Mouse (Mus musculus) G1E (cell line): ENCODE measurements around the gene Numa1. TPM values are rescaled to one million over a fixed set of nuclear protein-coding genes. Genes with fewer than 3 reads are reported as not detected.

ENCODE experiments used
- ATAC-seq: 2 replicates; pipeline ENCODE4 v1.8.0; 2016; ENCODE audit warnings: mild to moderate bottlenecking; ENCODE audit not compliant: insufficient number of reproducible peaks, poor library complexity, low FRiP score, severe bottlenecking; ENCODE audit errors: extremely low read depth
- DNase-seq: peaks from one replicate; pipeline ENCODE4 v3.0.0; 2012; ENCODE audit warnings: low spot score
- H3K27me3 ChIP-seq: 2 replicates; pipeline ENCODE4 v1.6.1; 2012; ENCODE audit warnings: mild to moderate bottlenecking, low read length, inconsistent platforms; ENCODE audit not compliant: insufficient read depth
- H3K36me3 ChIP-seq: replicated peaks from 2 replicates; pipeline ENCODE3; 2012; ENCODE audit warnings: mild to moderate bottlenecking, inconsistent platforms
- H3K4me1 ChIP-seq: 2 replicates; pipeline ENCODE4 v1.6.1; 2012; ENCODE audit warnings: low read depth, low read length, inconsistent platforms, mixed read lengths; ENCODE audit not compliant: insufficient read depth
- H3K4me3 ChIP-seq: 2 replicates; pipeline ENCODE4 v1.5.1; 2012; ENCODE audit warnings: low read depth, mild to moderate bottlenecking, inconsistent platforms, low read length, moderate library complexity, mixed read lengths
- H3K9me3 ChIP-seq: replicated peaks from 2 replicates; pipeline ENCODE4 v1.6.1; 2012; ENCODE audit warnings: inconsistent platforms
- CTCF ChIP-seq: IDR thresholded peaks from 2 replicates; pipeline ENCODE4 v1.5.1; 2012; ENCODE audit warnings: low read depth, low read length, inconsistent platforms, mixed read lengths
- GATA1 ChIP-seq: IDR thresholded peaks from 2 replicates; pipeline ENCODE4 v1.6.1; 2012; ENCODE audit warnings: borderline replicate concordance, low read length, inconsistent platforms, mixed read lengths
- GATA2 ChIP-seq: IDR thresholded peaks from 2 replicates; pipeline ENCODE4 v1.6.1; 2012; ENCODE audit warnings: low read depth, low read length, inconsistent platforms, borderline replicate concordance
- POLR2AphosphoS5 ChIP-seq: IDR thresholded peaks from 2 replicates; pipeline ENCODE4 v1.6.1; 2012; ENCODE audit warnings: low read depth, low read length, inconsistent platforms; ENCODE audit not compliant: insufficient replicate concordance
- TAL1 ChIP-seq: conservative IDR thresholded peaks from 2 replicates; pipeline ENCODE4 v1.6.1; 2012; ENCODE audit warnings: low read depth, low read length, inconsistent platforms, mixed read lengths
- polyA plus RNA-seq: library from polyadenylated mRNA; stranded (reverse); fragments of >175 nt; gene quantifications from 2 replicates; pipeline ENCODE4 v1.2.3, GENCODE M21; 2012
- total RNA-seq, 2 experiments: library from RNA; stranded (forward) in 1 of 2; stranded (reverse) in 1 of 2; fragments of 200-1000 nt in 1 of 2; fragments of >200 nt in 1 of 2; fragmentation: Nextera tagmentation in 1 of 2; gene quantifications; 2 replicates each; pipeline ENCODE4 v1.2.3; 2014 to 2017

Numa1 gene
- total and polyA plus RNA-seq, 3 experiments = 112 to 189 (median 125) TPM

DNA sequence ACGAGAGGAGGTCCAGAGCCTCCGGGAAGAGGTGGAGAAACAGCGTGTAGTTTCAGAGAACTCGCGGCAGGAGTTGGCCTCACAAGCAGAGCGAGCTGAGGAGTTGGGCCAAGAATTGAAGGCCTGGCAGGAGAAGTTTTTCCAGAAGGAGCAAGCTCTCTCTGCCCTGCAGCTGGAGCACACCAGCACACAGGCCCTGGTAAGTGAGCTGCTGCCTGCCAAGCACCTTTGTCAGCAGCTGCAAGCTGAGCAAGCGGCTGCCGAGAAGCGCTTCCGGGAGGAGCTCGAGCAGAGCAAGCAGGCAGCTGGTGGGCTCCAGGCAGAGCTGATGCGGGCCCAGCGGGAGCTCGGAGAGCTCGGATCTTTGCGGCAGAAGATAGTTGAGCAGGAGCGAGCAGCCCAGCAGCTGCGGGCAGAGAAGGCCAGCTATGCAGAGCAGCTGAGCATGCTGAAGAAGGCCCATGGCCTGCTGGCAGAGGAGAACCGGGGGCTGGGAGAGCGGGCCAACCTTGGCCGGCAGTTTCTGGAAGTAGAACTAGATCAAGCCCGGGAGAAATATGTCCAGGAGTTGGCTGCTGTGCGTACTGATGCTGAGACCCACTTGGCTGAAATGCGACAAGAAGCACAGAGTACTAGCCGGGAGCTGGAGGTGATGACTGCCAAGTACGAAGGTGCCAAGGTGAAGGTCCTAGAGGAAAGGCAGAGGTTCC is 67.2 kb downstream of the Numa1 start:
- no peaks in the 10 kb centered on the region for H3K9me3 ChIP-seq
- TF ChIP-seq POLR2AphosphoS5 = no peak
- no peak for TF ChIP-seq TAL1
- TF ChIP-seq GATA1 = no peak
- TF ChIP-seq CTCF = no peak
- no peak for TF ChIP-seq GATA2
- ATAC-seq = no peak
- no peak overlapping the region for H3K4me3 ChIP-seq
- peaks cover 19% of the 10 kb centered on the region; the same call in 1 of the 2 replicates for H3K4me1 ChIP-seq
- no peaks in the 10 kb centered on the region for H3K27me3 ChIP-seq
- peaks cover 97% of the 10 kb centered on the region for H3K36me3 ChIP-seq
- no peak for DNase-seq

- H3K9me3 ChIP-seq = no peaks in the 10 kb centered on the region
- H3K4me3 ChIP-seq = no peak overlapping the region
- no peaks in the 10 kb centered on the region for H3K27me3 ChIP-seq
- TF ChIP-seq POLR2AphosphoS5 (no peak), TAL1 (peak; percentile 16; the same call in 1 of the 2 replicates), GATA2 (no peak), CTCF (no peak), GATA1 (no peak)
- no peak for ATAC-seq
- peaks cover 23% of the 10 kb centered on the region; the same call in 1 of the 2 replicates for H3K4me1 ChIP-seq
- DNase-seq = no peak
- H3K36me3 ChIP-seq = peaks cover 97% of the 10 kb centered on the region
Observed at GRCm38 (mm10) chr7:102006520-102006919, 72.6 kb downstream of the Numa1 start.

GRCm38 (mm10) chr7:102011855-102012254 is 77.9 kb downstream of the Numa1 start:
- Histone ChIP-seq H3K4me3 (no peak overlapping the region), H3K36me3 (peaks cover 98% of the 10 kb centered on the region), H3K4me1 (peaks cover 5% of the 10 kb centered on the region), H3K27me3 (no peaks in the 10 kb centered on the region), H3K9me3 (no peaks in the 10 kb centered on the region)
- DNase-seq (no peak), ATAC-seq (no peak)
- TF ChIP-seq GATA1 (no peak), POLR2AphosphoS5 (no peak), GATA2 (no peak), CTCF (no peak), TAL1 (no peak)

DNA sequence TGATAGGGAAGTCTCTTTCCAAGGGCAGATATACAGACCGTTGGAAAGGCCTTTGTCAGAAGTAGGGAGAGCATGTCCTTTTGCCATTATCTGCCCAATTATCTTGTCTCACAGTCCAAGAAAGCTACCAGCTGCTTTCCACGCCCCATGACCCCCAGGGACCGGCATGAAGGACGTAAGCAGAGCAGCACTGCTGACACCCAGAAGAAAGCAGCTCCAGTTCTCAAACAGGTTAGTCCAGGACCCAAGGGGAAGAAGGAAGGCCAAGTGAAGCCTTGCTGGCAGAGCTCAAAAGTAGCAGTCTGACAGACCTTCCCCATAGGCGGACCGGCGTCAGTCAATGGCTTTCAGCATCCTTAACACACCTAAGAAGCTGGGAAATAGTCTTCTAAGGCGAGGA is 79.5 kb downstream of the Numa1 start:
- Histone ChIP-seq H3K27me3 (no peaks in the 10 kb centered on the region), H3K4me1 (peaks cover 20% of the 10 kb centered on the region), H3K9me3 (no peaks in the 10 kb centered on the region), H3K36me3 (peaks cover 100% of the 10 kb centered on the region), H3K4me3 (no peak overlapping the region)
- DNase-seq (no peak), ATAC-seq (no peak)
- no peak for TF ChIP-seq CTCF
- TF ChIP-seq POLR2AphosphoS5 = no peak
- TF ChIP-seq GATA2 = no peak
- no peak for TF ChIP-seq TAL1
- TF ChIP-seq GATA1 = no peak

DNA sequence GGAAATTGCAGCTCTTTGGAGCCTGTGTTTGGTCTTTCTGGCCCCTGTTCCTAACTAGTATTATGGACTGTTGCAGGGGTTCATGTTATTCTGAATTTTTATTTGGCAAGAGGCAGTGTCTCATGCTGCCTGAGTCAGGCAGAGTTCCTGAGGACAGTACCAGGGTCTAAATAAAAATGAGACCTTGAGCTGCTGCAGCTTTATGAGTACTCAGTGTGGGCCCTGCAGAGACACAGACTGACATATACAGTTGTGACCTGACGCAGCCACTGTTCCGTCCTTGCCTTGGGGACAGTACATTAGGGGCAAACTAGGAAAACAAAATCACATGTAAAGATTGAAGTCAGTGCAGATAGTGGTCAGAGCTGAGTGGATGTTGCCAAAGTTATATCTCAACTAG is 81.1 kb downstream of the Numa1 start:
- ATAC-seq = no peak
- no peak for DNase-seq
- Histone ChIP-seq H3K4me3 (no peak overlapping the region), H3K4me1 (peaks cover 21% of the 10 kb centered on the region), H3K9me3 (no peaks in the 10 kb centered on the region), H3K27me3 (no peaks in the 10 kb centered on the region), H3K36me3 (peaks cover 100% of the 10 kb centered on the region)
- TF ChIP-seq GATA1 = no peak

GRCm38 (mm10) chr7:102016936-102017335 is 83.0 kb downstream of the Numa1 start:
- DNase-seq (no peak), ATAC-seq (no peak)
- no peak for TF ChIP-seq CTCF
- no peak for TF ChIP-seq GATA1
- TF ChIP-seq POLR2AphosphoS5 = no peak
- TF ChIP-seq TAL1 = no peak
- TF ChIP-seq GATA2 = no peak
- Histone ChIP-seq H3K9me3 (no peaks in the 10 kb centered on the region), H3K4me1 (peaks cover 21% of the 10 kb centered on the region), H3K36me3 (peaks cover 92% of the 10 kb centered on the region), H3K4me3 (peak overlapping the region; percentile 50; the same call in 1 of the 2 replicates), H3K27me3 (no peaks in the 10 kb centered on the region)

DNA sequence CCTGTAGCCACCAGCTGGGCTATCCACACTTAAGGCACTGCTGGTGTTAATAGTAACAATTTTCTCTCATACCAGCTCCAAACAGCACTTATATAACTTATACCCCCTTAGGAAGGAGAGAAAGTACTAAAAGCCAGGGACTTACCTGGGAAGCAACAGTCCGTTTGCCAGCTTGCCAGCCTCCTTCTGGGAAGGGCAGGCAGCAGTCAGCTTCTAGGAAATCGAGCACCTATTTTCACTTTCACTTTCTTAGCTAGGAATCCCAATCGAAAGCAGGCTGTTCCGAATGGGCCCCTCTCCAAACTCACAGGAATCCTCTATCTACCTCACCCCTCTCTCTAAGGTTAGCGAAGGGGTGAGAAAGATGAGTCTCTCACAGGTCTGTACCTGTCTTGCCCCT is 83.5 kb downstream of the Numa1 start:
- Histone ChIP-seq H3K4me3 (peak overlapping the region; percentile 50; the same call in 1 of the 2 replicates), H3K36me3 (peaks cover 92% of the 10 kb centered on the region), H3K9me3 (no peaks in the 10 kb centered on the region), H3K27me3 (no peaks in the 10 kb centered on the region), H3K4me1 (peaks cover 21% of the 10 kb centered on the region)
- DNase-seq (peak; percentile 12), ATAC-seq (no peak)
- TF ChIP-seq TAL1 = no peak
- no peak for TF ChIP-seq GATA2
- TF ChIP-seq POLR2AphosphoS5 = no peak
- TF ChIP-seq CTCF = no peak
- TF ChIP-seq GATA1 = no peak
